Mouse (Mus musculus) ES-E14 (cell line): ENCODE results near the gene Lmnb2. TPM values are rescaled to one million over a fixed set of nuclear protein-coding genes. Genes with fewer than 3 reads are reported as not detected.

Experiments
- DNase-seq: peaks from one replicate; pipeline ENCODE4 v3.0.0-alpha.2; 2013; ENCODE audit warnings: low read depth, low spot score
- H3K27ac ChIP-seq: 2 replicates; pipeline ENCODE4 v1.5.1; 2012; ENCODE audit warnings: low read depth, mild to moderate bottlenecking, low read length, moderate library complexity, mixed read lengths; ENCODE audit not compliant: poor library complexity, insufficient read depth, severe bottlenecking
- H3K36me3 ChIP-seq: 2 replicates; pipeline ENCODE4 v1.6.1; 2012; ENCODE audit warnings: mild to moderate bottlenecking, low read length, moderate library complexity, mixed read lengths; ENCODE audit not compliant: control insufficient read depth, poor library complexity, insufficient read depth, severe bottlenecking
- H3K4me1 ChIP-seq, 2 experiments: fragments of 150-350 bp in 1 of 2; sonication (generic) in 1 of 2; 2 replicates each; pipeline ENCODE4 v1.6.1; 2012; ENCODE audit warnings: low read length in 2 of 2, mild to moderate bottlenecking in 1 of 2, mixed read lengths in 1 of 2; ENCODE audit not compliant: control insufficient read depth in 2 of 2, insufficient read depth in 2 of 2, poor library complexity in 1 of 2
- H3K4me3 ChIP-seq, 2 experiments: fragments of 150-350 bp in 1 of 2; sonication (generic) in 1 of 2; 2 replicates each; pipeline ENCODE4 v1.5.1; 2012; ENCODE audit warnings: low read length in 2 of 2, low read depth in 1 of 2, mild to moderate bottlenecking in 1 of 2, mixed read lengths in 1 of 2; ENCODE audit not compliant: insufficient read depth in 1 of 2, poor library complexity in 1 of 2, severe bottlenecking in 1 of 2
- H3K9ac ChIP-seq: 2 replicates; pipeline ENCODE4 v1.6.1; 2012; ENCODE audit warnings: low read depth, mild to moderate bottlenecking, low read length, mixed read lengths; ENCODE audit not compliant: poor library complexity, insufficient read depth, severe bottlenecking
- H3K9me3 ChIP-seq: fragments of 150-350 bp; sonication (generic); 2 replicates; pipeline ENCODE4 v1.6.1; 2012; ENCODE audit warnings: low read depth, mild to moderate bottlenecking, low read length; ENCODE audit not compliant: control insufficient read depth, insufficient read depth
- CHD2 ChIP-seq: IDR thresholded peaks from 2 replicates; pipeline ENCODE4 v1.6.1; 2014; ENCODE audit warnings: mild to moderate bottlenecking, low read depth, low read length, inconsistent platforms
- HCFC1 ChIP-seq: IDR thresholded peaks from 2 replicates; pipeline ENCODE4 v1.6.1; 2012; ENCODE audit warnings: low read length, inconsistent platforms, borderline replicate concordance; ENCODE audit not compliant: insufficient read depth
- MAFK ChIP-seq: IDR thresholded peaks from 2 replicates; pipeline ENCODE4 v1.6.1; 2014; ENCODE audit warnings: mild to moderate bottlenecking, low read depth, low read length, inconsistent platforms; ENCODE audit not compliant: insufficient read depth
- ZC3H11A ChIP-seq: IDR thresholded peaks from 2 replicates; pipeline ENCODE4 v1.6.1; 2012; ENCODE audit warnings: low read depth, mild to moderate bottlenecking, inconsistent platforms, low read length, borderline replicate concordance
- ZNF384 ChIP-seq: IDR thresholded peaks from 2 replicates; pipeline ENCODE4 v1.6.1; 2012; ENCODE audit warnings: low read depth, low read length, inconsistent platforms
- in situ Hi-C, 2 experiments: fragments of 600-800 bp; cut with MboI; formaldehyde crosslinking; loops; one replicate each; pipeline ENCODE4 v1.15.1; 2025; ENCODE audit warnings: low sequenced_read_pairs in 2 of 2, inconsistent platforms in 1 of 2; ENCODE audit not compliant: unreplicated experiment in 2 of 2
- total RNA-seq: library from RNA; depleted of rRNA; stranded (reverse); fragments of 300-350 nt; gene quantifications from 2 replicates; pipeline ENCODE4 v1.2.3, GENCODE M21; 2012

Gene Lmnb2
- total RNA-seq, 1 experiment, result 66.5 TPM

DNA sequence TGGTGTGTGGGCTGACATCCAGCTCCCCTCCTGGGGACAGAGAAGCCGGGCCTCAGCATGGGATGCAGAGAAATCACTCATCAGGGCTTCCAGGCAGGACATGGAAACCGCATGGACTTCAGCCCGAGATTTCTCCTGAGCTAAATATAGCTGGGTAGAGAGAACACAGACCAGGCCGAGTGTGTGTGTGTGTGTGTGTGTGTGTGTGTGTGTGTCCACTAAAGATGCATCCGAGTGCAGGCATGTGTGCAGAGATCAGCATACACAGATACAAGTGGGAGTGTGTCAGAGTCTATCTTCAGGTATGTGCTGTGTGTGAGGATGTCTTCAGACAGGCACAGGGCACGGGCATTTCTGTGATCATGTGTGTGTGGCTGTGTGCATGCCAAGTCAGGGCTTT is 36.8 kb upstream of the Lmnb2 start:
- TF ChIP-seq ZC3H11A, result no peak
- TF ChIP-seq HCFC1, result no peak
- no peak for TF ChIP-seq ZNF384
- no peak for TF ChIP-seq MAFK
- TF ChIP-seq CHD2, result no peak
- in situ Hi-C loops, result no loop called here
- H3K4me3 ChIP-seq, result no peak overlapping the region
- no peak overlapping the region for H3K27ac ChIP-seq
- H3K4me1 ChIP-seq, result peaks cover 8 to 34% of the 10 kb centered on the region in 2 experiments; a peak in 3 of 4 replicates
- H3K9ac ChIP-seq, result no peak overlapping the region
- H3K36me3 ChIP-seq, result no peaks in the 10 kb centered on the region
- no peaks in the 10 kb centered on the region for H3K9me3 ChIP-seq
- no peak for DNase-seq

DNA sequence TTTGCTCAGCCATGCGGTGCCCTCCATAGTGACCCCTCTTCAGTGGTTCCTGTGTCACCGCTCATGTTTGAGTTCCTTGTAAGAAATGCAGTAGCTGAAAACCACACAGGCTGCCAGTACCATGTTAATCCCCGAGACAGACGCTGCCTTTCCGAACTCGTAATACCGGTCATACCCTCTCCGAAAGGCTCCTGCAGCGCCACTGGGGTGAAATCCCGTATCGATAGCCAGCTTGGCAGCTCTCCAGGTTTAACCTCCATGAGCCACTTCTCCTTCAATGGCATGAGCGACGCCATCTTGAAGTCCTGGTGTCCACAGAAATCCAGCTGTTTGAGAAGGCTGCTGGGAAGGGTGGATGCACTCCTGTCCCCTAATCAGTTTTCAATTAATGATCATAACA is 36.4 kb upstream of the Lmnb2 start:
- Histone ChIP-seq H3K9me3 (no peaks in the 10 kb centered on the region), H3K4me3 (no peak overlapping the region), H3K4me1 (peaks cover 9 to 38% of the 10 kb centered on the region in 2 experiments), H3K36me3 (no peaks in the 10 kb centered on the region), H3K27ac (no peak overlapping the region), H3K9ac (no peak overlapping the region)
- in situ Hi-C loops, result no loop called here
- TF ChIP-seq ZNF384 (no peak), HCFC1 (no peak), CHD2 (no peak), ZC3H11A (no peak), MAFK (no peak)
- no peak for DNase-seq

DNA sequence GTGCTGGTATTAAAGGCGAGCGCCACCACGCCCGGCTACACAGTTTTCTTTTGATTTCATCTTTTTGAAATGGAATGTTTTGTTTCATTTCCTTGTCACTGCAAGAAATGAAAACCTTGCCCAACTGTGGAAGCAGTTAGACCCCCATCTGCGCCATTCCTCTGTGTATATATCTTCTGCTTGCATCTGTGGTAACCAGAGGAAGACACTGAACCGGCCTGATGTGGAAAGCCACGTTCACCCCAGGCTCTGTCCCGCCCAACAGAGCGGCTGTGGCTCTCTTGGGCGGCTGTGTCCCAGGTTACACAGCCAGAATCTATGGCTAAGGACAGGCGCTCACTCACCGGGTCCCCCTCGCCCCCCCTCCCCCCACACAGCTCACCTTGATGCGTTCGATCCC is 34.4 kb upstream of the Lmnb2 start:
- Histone ChIP-seq H3K36me3 (no peaks in the 10 kb centered on the region), H3K4me1 (peaks cover 14 to 52% of the 10 kb centered on the region in 2 experiments), H3K9ac (peak overlapping the region; percentile 23; the same call in 1 of the 2 replicates), H3K27ac (no peak overlapping the region), H3K9me3 (no peaks in the 10 kb centered on the region), H3K4me3 (peak overlapping the region in 1 of 2 experiments; percentile 9; a peak in 1 of 4 replicates)
- TF ChIP-seq HCFC1, result no peak
- TF ChIP-seq ZNF384, result no peak
- TF ChIP-seq MAFK, result no peak
- TF ChIP-seq CHD2, result no peak
- no peak for TF ChIP-seq ZC3H11A
- in situ Hi-C loops, result no loop called here
- no peak for DNase-seq

DNA sequence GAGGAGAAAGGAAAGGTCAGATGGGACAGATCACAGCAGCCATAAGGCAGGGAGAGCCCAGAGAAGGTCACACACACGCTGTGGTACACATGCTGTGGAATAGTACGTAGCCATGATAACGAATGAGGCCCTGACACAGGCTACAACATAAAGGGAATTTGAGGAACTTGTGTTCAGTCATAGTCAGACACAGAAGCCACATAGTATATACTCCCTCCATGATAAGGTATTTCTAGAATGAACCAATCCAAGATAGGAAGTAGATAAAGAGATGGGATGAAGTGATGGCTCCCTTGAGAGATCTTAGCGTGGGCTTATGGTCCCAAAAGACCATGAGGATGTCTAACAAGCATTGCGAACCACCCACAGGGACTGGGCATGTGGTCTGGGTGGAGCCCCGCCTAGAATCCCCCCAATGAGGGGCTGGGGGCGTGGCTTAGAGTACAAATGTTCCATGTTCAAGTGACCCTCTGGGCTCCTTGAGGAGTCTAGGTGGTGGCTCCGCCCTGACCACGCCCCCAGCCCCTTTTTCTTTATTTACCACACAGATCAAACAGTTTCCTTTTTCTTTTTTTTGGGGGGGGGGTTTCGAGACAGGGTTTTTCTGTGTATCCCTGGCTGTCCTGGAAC is 33.8 kb upstream of the Lmnb2 start:
- H3K4me1 ChIP-seq, result peaks cover 10 to 56% of the 10 kb centered on the region in 2 experiments
- H3K9ac ChIP-seq, result no peak overlapping the region; the same call in 1 of the 2 replicates
- H3K9me3 ChIP-seq, result no peaks in the 10 kb centered on the region
- no peaks in the 10 kb centered on the region for H3K36me3 ChIP-seq
- no peak for TF ChIP-seq ZC3H11A
- TF ChIP-seq MAFK, result no peak
- TF ChIP-seq CHD2, result no peak
- no peak for TF ChIP-seq ZNF384
- no peak for TF ChIP-seq HCFC1
- DNase-seq, result peak; percentile 58
- H3K27ac ChIP-seq, result no peak overlapping the region
- in situ Hi-C loops, result no loop called here
- no peak overlapping the region for H3K4me3 ChIP-seq
